Mouse (Mus musculus) C2C12 (cell line): Measurements from ENCODE around the gene Ttc9b.

ENCODE experiments used
- CTCF ChIP-seq: IDR thresholded peaks from one replicate; pipeline ENCODE4 v1.5.1; 2011; ENCODE audit not compliant: control insufficient read depth, insufficient read depth, insufficient read length
- MYOG ChIP-seq: IDR thresholded peaks from one replicate; pipeline ENCODE4 v1.6.1; 2011; ENCODE audit not compliant: control insufficient read depth, insufficient read length; ENCODE audit errors: extremely low read depth
- USF1 ChIP-seq: IDR thresholded peaks from one replicate; pipeline ENCODE4 v1.6.1; 2011; ENCODE audit warnings: low read depth, mild to moderate bottlenecking, control low read depth, moderate library complexity

GRCm38 (mm10) chr7:27685681-27686080 is 32.0 kb downstream of the Ttc9b start:
- no peak for TF ChIP-seq CTCF
- no peak for TF ChIP-seq USF1
- no peak for TF ChIP-seq MYOG
